Mouse (Mus musculus) embryonic facial prominence, embryonic 11.5 days (tissue): ENCODE data around the gene Nmrk1. TPM values are rescaled to one million over a fixed set of nuclear protein-coding genes. Genes with fewer than 3 reads are reported as not detected.

Experiments
- ATAC-seq: fragments of 200-750 bp; cut with Nextera tagmentation; replicated peaks from 2 replicates; pipeline ENCODE4 v1.8.0; 2017; ENCODE audit warnings: low read depth; ENCODE audit not compliant: insufficient number of reproducible peaks, low FRiP score, low TSS enrichment
- DNase-seq: peaks from one replicate; pipeline ENCODE4 v3.0.0-alpha.2; 2015; ENCODE audit warnings: low spot score
- H3K27ac ChIP-seq: fragments of 300-500 bp; sonication (generic); replicated peaks from 2 replicates; pipeline ENCODE4 v1.5.1; 2014; ENCODE audit warnings: mild to moderate bottlenecking, low read depth, low read length, control low read depth
- H3K27me3 ChIP-seq: fragments of 300-500 bp; sonication (generic); 2 replicates; pipeline ENCODE4 v1.6.1; 2014; ENCODE audit warnings: mild to moderate bottlenecking, low read length, moderate library complexity, mixed read lengths; ENCODE audit not compliant: control insufficient read depth, insufficient read depth
- H3K36me3 ChIP-seq: fragments of 300-500 bp; sonication (generic); replicated peaks from 2 replicates; pipeline ENCODE4 v1.6.1; 2014; ENCODE audit warnings: low read depth, mild to moderate bottlenecking, low read length, moderate library complexity, mixed read lengths; ENCODE audit not compliant: control insufficient read depth, insufficient read depth
- H3K4me1 ChIP-seq: fragments of 300-500 bp; sonication (generic); 2 replicates; pipeline ENCODE4 v1.6.1; 2014; ENCODE audit warnings: low read length, mixed read lengths; ENCODE audit not compliant: control insufficient read depth, insufficient read depth
- H3K4me2 ChIP-seq: fragments of 300-500 bp; sonication (generic); 2 replicates; pipeline ENCODE4 v1.6.1; 2014; ENCODE audit warnings: low read depth, mild to moderate bottlenecking, control low read depth, low read length, moderate library complexity
- H3K4me3 ChIP-seq: fragments of 300-500 bp; sonication (generic); 2 replicates; pipeline ENCODE4 v1.5.1; 2014; ENCODE audit warnings: low read depth, low read length, control low read depth
- H3K9ac ChIP-seq: fragments of 300-500 bp; sonication (generic); replicated peaks from 2 replicates; pipeline ENCODE4 v1.6.1; 2014; ENCODE audit warnings: mild to moderate bottlenecking, control low read depth, low read length
- H3K9me3 ChIP-seq: fragments of 300-500 bp; sonication (generic); replicated peaks from 2 replicates; pipeline ENCODE4 v1.6.1; 2016; ENCODE audit warnings: mild to moderate bottlenecking, low read length, inconsistent platforms, mixed read lengths; ENCODE audit not compliant: control insufficient read depth
- WGBS: fragments of 180-500 bp; shearing (Covaris S2); extraction: QIAGEN DNeasy Blood & Tissue Kit; methylation state at CpG from one replicate; pipeline ENCODE4 v1.1.7; 2014; 5-methylcytosine and 5-hydroxymethylcytosine counted together
- polyA plus RNA-seq: library from polyadenylated mRNA; unstranded; fragments of >200 nt; fragmentation: Nextera tagmentation; extraction: Ambion mirVana; gene quantifications from 2 replicates; pipeline ENCODE4 v1.2.1, GENCODE M21; 2014

The Nmrk1 gene
- polyA plus RNA-seq, 1 experiment from 2014 or later, result 5.1 TPM

DNA sequence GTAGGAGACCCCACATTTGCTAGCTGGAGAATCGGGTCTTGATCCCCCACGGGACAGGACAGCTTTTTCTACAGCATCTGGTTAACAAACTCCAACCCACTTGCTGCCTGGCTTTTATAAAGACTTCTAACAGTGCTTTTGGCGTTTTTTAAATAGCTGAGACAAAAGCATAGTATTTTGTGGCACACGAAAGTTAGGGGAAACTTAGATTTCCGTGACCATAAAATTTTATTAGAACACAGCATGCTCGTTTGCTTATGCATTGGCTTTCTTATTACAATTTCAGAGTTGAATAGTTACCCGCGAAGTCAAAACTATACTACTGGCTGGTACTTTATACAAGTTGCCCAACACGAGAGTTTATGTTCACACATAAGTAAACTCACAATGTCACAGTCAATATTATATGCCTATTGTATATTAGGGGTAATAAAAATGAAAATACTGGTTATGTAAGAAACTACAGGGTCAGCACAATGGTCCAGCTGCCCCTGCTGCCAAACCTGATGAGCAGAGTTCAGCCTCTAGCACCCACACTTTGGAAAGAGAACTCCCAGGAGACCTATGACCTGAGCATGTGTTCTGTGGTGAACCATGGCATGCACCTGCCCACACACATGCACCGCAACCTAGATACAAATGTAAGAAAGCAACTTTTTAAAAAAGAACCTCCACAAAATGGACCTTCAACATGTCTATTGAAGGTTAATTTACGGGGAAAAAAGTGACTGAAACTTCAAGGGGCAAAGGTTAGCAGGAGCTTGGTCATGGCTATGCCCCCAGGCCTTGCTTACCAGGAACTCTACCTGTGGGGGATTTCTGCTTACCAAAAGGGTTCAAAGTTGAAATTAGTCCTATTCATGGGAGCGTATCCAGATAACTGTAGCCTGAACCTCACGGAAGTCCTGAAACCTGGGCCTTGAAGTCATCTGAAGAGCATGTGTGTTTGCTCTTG lies 758 bp downstream of the Nmrk1 start:
- Histone ChIP-seq H3K4me1 (no peaks in the 10 kb centered on the region), H3K4me2 (peak overlapping the region; percentile 92), H3K9me3 (no peaks in the 10 kb centered on the region), H3K9ac (peak overlapping the region; percentile 52), H3K4me3 (peak overlapping the region; percentile 74), H3K27ac (no peak overlapping the region), H3K27me3 (no peaks in the 10 kb centered on the region), H3K36me3 (no peaks in the 10 kb centered on the region; the same call in 1 of the 2 replicates)
- no peak for DNase-seq
- 60% methylated on average over 13 of the region's 13 CpGs for WGBS
- ATAC-seq, result no peak

DNA sequence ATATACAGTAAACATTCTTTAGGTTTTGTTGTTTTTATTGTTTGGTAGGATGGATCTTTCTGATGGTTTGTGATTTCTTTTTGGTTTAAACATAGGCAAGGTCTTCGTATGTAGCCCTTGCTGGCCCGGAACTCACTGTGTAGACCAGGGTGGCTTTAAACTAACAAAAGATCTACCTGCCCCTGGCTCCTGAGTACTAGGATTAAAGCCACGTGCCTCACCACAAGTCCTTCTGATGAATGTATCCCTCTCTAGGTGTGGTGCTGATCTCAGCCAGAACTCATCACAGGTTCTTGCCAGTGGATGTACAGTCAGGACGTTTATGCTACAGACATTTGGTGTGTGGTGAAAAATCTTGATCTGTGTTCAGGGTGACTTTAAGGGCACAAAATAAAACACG lies 6.2 kb downstream of the Nmrk1 start:
- Histone ChIP-seq H3K4me1 (no peaks in the 10 kb centered on the region), H3K27me3 (no peaks in the 10 kb centered on the region), H3K4me3 (no peak overlapping the region), H3K36me3 (no peaks in the 10 kb centered on the region; the same call in 1 of the 2 replicates), H3K4me2 (no peak overlapping the region), H3K27ac (no peak overlapping the region), H3K9ac (no peak overlapping the region), H3K9me3 (no peaks in the 10 kb centered on the region)
- DNase-seq, result no peak
- ATAC-seq, result no peak
- 81% methylated on average over 5 of the region's 5 CpGs for WGBS

DNA sequence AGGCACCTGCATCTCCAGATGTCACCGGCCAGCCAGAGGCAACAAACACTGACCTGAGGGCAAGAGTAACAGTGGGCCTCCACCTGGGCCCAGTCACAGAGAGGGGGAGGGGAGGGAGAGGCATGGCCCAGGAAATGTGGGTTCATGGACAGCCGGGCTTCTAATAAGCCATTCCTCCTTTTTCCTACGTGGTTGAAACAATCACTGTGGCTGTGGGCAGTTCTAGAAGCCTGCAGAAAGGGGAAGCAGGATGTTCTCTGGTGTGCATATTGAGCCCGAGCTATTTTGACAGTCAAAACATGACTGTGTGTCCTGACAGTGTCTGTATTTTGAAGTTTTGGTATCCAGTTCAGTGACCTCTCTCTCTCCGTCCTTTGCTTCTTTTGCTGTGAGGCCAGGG lies 7.2 kb downstream of the Nmrk1 start:
- Histone ChIP-seq H3K9me3 (no peaks in the 10 kb centered on the region), H3K27me3 (no peaks in the 10 kb centered on the region), H3K4me2 (no peak overlapping the region), H3K27ac (no peak overlapping the region), H3K4me3 (no peak overlapping the region), H3K36me3 (no peaks in the 10 kb centered on the region; the same call in 1 of the 2 replicates), H3K9ac (no peak overlapping the region), H3K4me1 (no peaks in the 10 kb centered on the region)
- WGBS, result 50% methylated on average over 5 of the region's 5 CpGs
- ATAC-seq, result no peak
- DNase-seq, result no peak

DNA sequence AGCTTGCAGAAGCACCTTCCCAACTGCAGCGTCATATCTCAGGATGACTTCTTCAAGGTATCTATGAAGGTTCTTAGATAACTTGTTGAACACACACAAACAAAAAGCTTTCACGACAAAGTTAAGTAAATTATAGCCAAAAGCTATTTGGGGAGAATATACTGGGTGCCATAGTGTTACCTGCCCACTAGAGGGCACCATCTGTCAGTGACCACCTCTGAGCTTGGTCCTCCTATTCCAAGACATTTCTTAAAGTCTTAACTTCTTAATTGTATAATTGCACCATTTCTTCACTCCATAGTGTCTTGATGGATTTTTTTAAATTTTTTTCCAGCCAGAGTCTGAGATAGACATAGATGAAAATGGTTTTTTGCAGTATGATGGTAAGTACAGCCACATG lies 7.8 kb downstream of the Nmrk1 start:
- Histone ChIP-seq H3K9ac (no peak overlapping the region), H3K27me3 (no peaks in the 10 kb centered on the region), H3K36me3 (no peaks in the 10 kb centered on the region; the same call in 1 of the 2 replicates), H3K4me3 (no peak overlapping the region), H3K27ac (no peak overlapping the region), H3K9me3 (no peaks in the 10 kb centered on the region), H3K4me1 (no peaks in the 10 kb centered on the region), H3K4me2 (no peak overlapping the region)
- no peak for ATAC-seq
- no peak for DNase-seq
- 24% methylated on average over 2 of the region's 2 CpGs for WGBS

DNA sequence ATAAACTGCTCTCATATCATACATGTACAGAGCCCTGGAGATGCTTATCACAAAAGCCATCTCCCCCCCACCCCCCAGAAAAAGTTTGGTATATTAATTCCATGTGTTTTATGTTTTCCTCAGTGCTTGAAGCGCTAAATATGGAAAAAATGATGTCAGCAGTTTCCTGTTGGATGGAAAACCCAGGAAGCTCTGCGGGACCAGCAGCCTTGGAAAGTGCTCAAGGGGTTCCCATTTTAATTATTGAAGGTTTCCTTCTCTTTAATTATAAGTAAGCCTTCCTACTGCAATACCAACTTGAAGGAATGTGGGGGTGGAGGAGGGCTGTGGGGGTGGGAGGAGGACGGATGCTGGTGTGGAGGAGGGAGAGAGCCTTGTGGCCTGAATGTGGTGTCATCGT lies 9.3 kb downstream of the Nmrk1 start:
- ATAC-seq, result no peak
- Histone ChIP-seq H3K9ac (no peak overlapping the region), H3K27ac (no peak overlapping the region), H3K27me3 (no peaks in the 10 kb centered on the region), H3K36me3 (no peaks in the 10 kb centered on the region; the same call in 1 of the 2 replicates), H3K4me3 (no peak overlapping the region), H3K4me2 (no peak overlapping the region), H3K4me1 (no peaks in the 10 kb centered on the region), H3K9me3 (no peaks in the 10 kb centered on the region)
- 46% methylated on average over 4 of the region's 4 CpGs for WGBS
- no peak for DNase-seq

DNA sequence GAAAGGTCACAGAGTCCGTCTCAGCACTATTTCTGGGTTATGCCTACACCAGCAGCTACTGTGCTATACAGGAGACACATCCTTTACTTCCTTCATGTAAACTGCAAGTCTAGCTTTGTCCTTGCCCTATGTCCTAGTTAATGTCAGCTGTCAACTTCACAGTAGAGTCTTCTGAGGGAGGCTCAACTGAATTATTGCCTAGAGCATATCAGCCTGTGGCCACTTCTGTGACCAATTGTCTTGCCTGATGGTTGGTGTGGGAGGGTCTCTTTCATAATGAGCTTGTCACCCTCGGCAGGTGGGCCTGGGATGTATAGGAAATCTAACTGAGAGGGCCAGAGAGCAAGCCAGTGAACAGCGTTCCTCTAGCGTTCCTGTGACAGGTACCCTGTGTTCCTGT lies 11.7 kb downstream of the Nmrk1 start:
- Histone ChIP-seq H3K4me2 (no peak overlapping the region), H3K4me3 (no peak overlapping the region), H3K27me3 (no peaks in the 10 kb centered on the region), H3K36me3 (no peaks in the 10 kb centered on the region), H3K9ac (no peak overlapping the region), H3K27ac (no peak overlapping the region), H3K9me3 (no peaks in the 10 kb centered on the region), H3K4me1 (no peaks in the 10 kb centered on the region)
- no peak for ATAC-seq
- DNase-seq, result no peak
- WGBS, result 51% methylated on average over 4 of the region's 4 CpGs

DNA sequence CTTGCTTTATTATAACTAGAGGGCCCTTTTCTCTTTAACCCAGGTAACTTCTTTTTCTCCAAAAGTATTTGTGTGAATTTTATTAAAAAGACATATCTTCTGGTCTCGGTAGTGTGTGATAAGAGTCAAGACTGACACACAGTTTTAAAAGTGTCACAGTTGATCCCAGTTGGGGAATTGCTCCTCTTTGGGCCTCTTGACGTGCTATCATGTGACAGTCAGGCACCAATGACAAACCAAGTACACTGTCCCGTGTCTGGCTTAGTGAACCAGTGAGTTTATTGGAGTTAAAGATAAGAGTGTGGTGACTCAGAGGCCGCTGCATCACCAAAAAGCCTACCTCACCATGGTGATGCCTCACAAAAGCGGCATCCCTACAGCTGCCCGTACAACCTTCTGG lies 12.3 kb downstream of the Nmrk1 start:
- H3K9me3 ChIP-seq, result no peaks in the 10 kb centered on the region
- no peaks in the 10 kb centered on the region for H3K36me3 ChIP-seq
- WGBS, result 84% methylated on average over 6 of the region's 6 CpGs
- no peak for DNase-seq
- H3K9ac ChIP-seq, result no peak overlapping the region
- H3K4me2 ChIP-seq, result no peak overlapping the region
- no peaks in the 10 kb centered on the region for H3K27me3 ChIP-seq
- H3K4me3 ChIP-seq, result no peak overlapping the region
- no peak for ATAC-seq
- H3K27ac ChIP-seq, result no peak overlapping the region
- no peaks in the 10 kb centered on the region for H3K4me1 ChIP-seq

DNA sequence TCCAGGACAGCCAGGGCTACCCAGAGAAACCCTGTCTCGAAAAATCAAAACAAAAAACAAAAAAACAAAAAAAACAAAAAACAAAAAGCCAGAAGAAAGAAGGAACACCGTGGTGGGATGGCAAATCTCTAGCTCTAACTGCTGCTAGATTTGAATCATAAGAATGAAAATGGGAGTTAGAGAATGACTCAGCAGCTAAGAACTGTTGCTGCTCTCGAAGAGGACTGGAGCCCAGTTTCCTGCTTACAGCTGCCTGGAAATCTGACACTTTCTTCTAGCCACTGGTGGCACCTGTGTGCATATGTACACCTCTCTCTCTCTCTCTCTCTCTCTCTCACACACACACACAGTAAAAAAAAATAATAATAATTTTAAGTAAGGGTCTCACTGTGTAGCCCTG lies 14.6 kb downstream of the Nmrk1 start:
- H3K27me3 ChIP-seq, result no peaks in the 10 kb centered on the region
- H3K4me3 ChIP-seq, result no peak overlapping the region
- ATAC-seq (no peak), DNase-seq (no peak)
- H3K9ac ChIP-seq, result no peak overlapping the region
- WGBS, result 57% methylated on average over 3 of the region's 3 CpGs
- no peaks in the 10 kb centered on the region for H3K36me3 ChIP-seq
- H3K9me3 ChIP-seq, result no peaks in the 10 kb centered on the region
- H3K4me1 ChIP-seq, result no peaks in the 10 kb centered on the region
- no peak overlapping the region for H3K27ac ChIP-seq
- no peak overlapping the region for H3K4me2 ChIP-seq
